Comparison of ENCODE assay signal across 9 mouse cellular contexts in the genomic region with DNA sequence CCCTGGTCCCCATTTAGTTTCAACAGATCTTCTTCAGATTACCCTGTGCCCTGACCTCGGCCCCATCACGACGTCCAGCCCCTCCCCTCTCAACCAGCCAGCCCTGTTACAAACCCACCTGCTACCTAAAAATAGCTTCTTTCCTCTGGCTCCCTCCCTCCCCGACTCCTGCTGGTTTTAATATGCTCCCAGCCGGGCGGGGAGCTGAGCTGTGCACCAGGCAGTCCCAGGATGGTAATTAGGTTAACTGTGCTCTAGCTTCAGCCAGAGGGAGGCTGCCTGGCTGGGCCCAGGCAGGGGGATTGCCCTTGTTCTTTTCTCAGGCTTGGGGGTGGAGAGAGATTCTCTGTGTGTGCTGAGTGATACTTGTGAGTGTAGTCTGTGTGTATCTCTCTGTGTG. TPM values are rescaled to one million over a fixed set of nuclear protein-coding genes. Genes with fewer than 3 reads are reported as not detected.
DNase-seq lines count a peak whose midpoint lies in the region; ATAC-seq and TF ChIP-seq lines count a peak whose summit lies in the region.
"Had no signal": no experiment of that assay in that cellular context is flagged by ENCODE, and none has a peak within 500 bp of the region (broad histone marks: within the 10 kb centered on the region; RNA-seq: fewer than 3 reads in every experiment).

No protein-coding gene starts in this region.

- peaks cover 7% of the 10 kb centered on the region for H3K4me1 ChIP-seq in hindbrain, embryonic 14.5 days (replicated peaks; ENCODE audit: control insufficient read depth, insufficient read depth, low read length)
- peaks cover 8% of the 10 kb centered on the region; the same call in 1 of the 2 replicates for H3K4me1 ChIP-seq in neural tube, embryonic 11.5 days (ENCODE audit: control insufficient read depth, insufficient read depth, low read length)

- no peak for TF ChIP-seq CTCF in gastrocnemius, adult 2 months (IDR thresholded peaks at IDR 0.05)

- H3K36me3 ChIP-seq in hindbrain, embryonic 14.5 days (replicated peaks; ENCODE audit: control insufficient read depth, insufficient read depth) = no peaks in the 10 kb centered on the region
- H3K36me3 ChIP-seq in neural tube, embryonic 11.5 days (ENCODE audit: control insufficient read depth, insufficient read depth, low read length) = no peaks in the 10 kb centered on the region

- H3K9me3 ChIP-seq in hindbrain, embryonic 14.5 days (ENCODE audit: control insufficient read depth, low read length) = no peaks in the 10 kb centered on the region
- no peaks in the 10 kb centered on the region for H3K9me3 ChIP-seq in neural tube, embryonic 11.5 days (ENCODE audit: control insufficient read depth, low read length)

- no peaks in the 10 kb centered on the region for H3K27me3 ChIP-seq in hindbrain, embryonic 14.5 days (ENCODE audit: control insufficient read depth, insufficient read depth, low read length)
- no peaks in the 10 kb centered on the region for H3K27me3 ChIP-seq in neural tube, embryonic 11.5 days (ENCODE audit: control insufficient read depth, insufficient read depth, low read length)

- 2% methylated on average over 6 of the region's 6 CpGs for WGBS in hindbrain, embryonic 14.5 days
- WGBS in neural tube, embryonic 11.5 days = 1% methylated on average over 6 of the region's 6 CpGs

- H3K4me3 ChIP-seq in gastrocnemius, adult 2 months = no peak overlapping the region
- no peak overlapping the region for H3K4me3 ChIP-seq in hindbrain, embryonic 14.5 days (replicated peaks; ENCODE audit: low read length)
- H3K4me3 ChIP-seq in neural tube, embryonic 11.5 days (ENCODE audit: low read depth, low read length) = no peak overlapping the region
- H3K4me3 ChIP-seq: megakaryocyte, embryonic 14.5 days had no signal

- intact Hi-C loops in gastrocnemius, adult 2 months (cut with DNase I) = no loop called here
- intact Hi-C loops in gastrocnemius, postnatal 36 days (cut with DNase I) = no loop called here

- DNase-seq in gastrocnemius, adult 2 months = peak; percentile 64
- no peak for DNase-seq in gastrocnemius, postnatal 36 days
- peak; percentile 52 for DNase-seq in embryo, embryonic 10.5 days (ENCODE audit: low spot score)
- no peak for DNase-seq in hindbrain, embryonic 14.5 days (ENCODE audit: low spot score)
- peak; percentile 56 for DNase-seq in neural tube, embryonic 11.5 days (ENCODE audit: low spot score)
- DNase-seq in layer of hippocampus, postnatal 14 days (ENCODE audit: low spot score in 2 of 2) = no peak
- no peak for DNase-seq in c-Kit-positive CD71-positive TER-119-positive erythroid progenitor cells, embryonic 14.5 days (ENCODE audit: low spot score)
- DNase-seq in right cerebral cortex, postnatal 10 days (ENCODE audit: low spot score in 2 of 2) = no peak

- ATAC-seq in hindbrain, embryonic 14.5 days (ENCODE audit: low FRiP score) = peak; percentile 55; the same call in 1 of the 2 replicates
- peak; percentile 38; the same call in 1 of the 2 replicates for ATAC-seq in neural tube, embryonic 11.5 days (ENCODE audit: insufficient read depth, low FRiP score, low TSS enrichment)

- H3K9ac ChIP-seq in hindbrain, embryonic 14.5 days = no peak overlapping the region
- H3K9ac ChIP-seq in neural tube, embryonic 11.5 days (ENCODE audit: low read length) = no peak overlapping the region

- peak overlapping the region; percentile 65 for H3K27ac ChIP-seq in gastrocnemius, adult 2 months
- H3K27ac ChIP-seq in hindbrain, embryonic 14.5 days = peak overlapping the region; percentile 73
- 0 out of 2 replicates have a peak overlapping the region, but pooled peaks have one; percentile 35 for H3K27ac ChIP-seq in neural tube, embryonic 11.5 days (ENCODE audit: low read depth, low read length)

- H3K4me2 ChIP-seq in hindbrain, embryonic 14.5 days (replicated peaks) = no peak overlapping the region
- H3K4me2 ChIP-seq in neural tube, embryonic 11.5 days (ENCODE audit: low read depth) = no peak overlapping the region

RNA-seq across cellular contexts. Expression of gene Srrm3, which starts 5.8 kb away (rescaled TPM):
- total RNA-seq in gastrocnemius, adult 2 months (2021) = not detected
- total RNA-seq in gastrocnemius, postnatal 36 days (2021) = not detected
- 49.3 and 51.3 TPM in 2 replicates for polyA plus RNA-seq in hindbrain, embryonic 14.5 days (2014; fragmentation: Nextera tagmentation; extraction: Ambion mirVana)
- polyA plus RNA-seq in neural tube, embryonic 11.5 days (2014; fragmentation: Nextera tagmentation; extraction: Ambion mirVana) = 22.9 and 25.5 TPM in 2 replicates
- total RNA-seq in layer of hippocampus, postnatal 14 days (2021) = 10 to 100 TPM; 63.2 to 68.4 TPM

RNA-seq across cellular contexts. Expression of gene Mdh2, which starts 22.6 kb away (rescaled TPM):
- 1,000 to 10,000 TPM in 1 of 2 experiments, 100 to 1,000 TPM in 1; 910 to 1,211 TPM for total RNA-seq in gastrocnemius, adult 2 months (2021)
- total RNA-seq in gastrocnemius, postnatal 36 days (2021) = 1,000 to 10,000 TPM; 1,079 to 1,088 TPM
- polyA plus RNA-seq in hindbrain, embryonic 14.5 days (2014; fragmentation: Nextera tagmentation; extraction: Ambion mirVana) = 599 and 617 TPM in 2 replicates
- 602 and 630 TPM in 2 replicates for polyA plus RNA-seq in neural tube, embryonic 11.5 days (2014; fragmentation: Nextera tagmentation; extraction: Ambion mirVana)
- 100 to 1,000 TPM; 463 to 479 TPM for total RNA-seq in layer of hippocampus, postnatal 14 days (2021)

RNA-seq across cellular contexts. Expression of gene Styxl1, which starts 22.7 kb away (rescaled TPM):
- not detected for total RNA-seq in gastrocnemius, adult 2 months (2021)
- total RNA-seq in gastrocnemius, postnatal 36 days (2021) = not detected
- polyA plus RNA-seq in hindbrain, embryonic 14.5 days (2014; fragmentation: Nextera tagmentation; extraction: Ambion mirVana) = 0.25 and 0.30 TPM in 2 replicates
- 0.24 TPM in 1 of 2 replicates, not detected in the other for polyA plus RNA-seq in neural tube, embryonic 11.5 days (2014; fragmentation: Nextera tagmentation; extraction: Ambion mirVana)
- total RNA-seq in layer of hippocampus, postnatal 14 days (2021) = under 1 TPM in 1 of 2 experiments, not detected in 1; 0.44 TPM

RNA-seq across cellular contexts. Expression of gene Tmem120a, which starts 56.7 kb away (rescaled TPM):
- total RNA-seq in gastrocnemius, adult 2 months (2021) = 1 to 10 TPM; 7.6 to 8.3 TPM
- 1 to 10 TPM; 4.3 to 7.8 TPM for total RNA-seq in gastrocnemius, postnatal 36 days (2021)
- polyA plus RNA-seq in hindbrain, embryonic 14.5 days (2014; fragmentation: Nextera tagmentation; extraction: Ambion mirVana) = 89.0 and 90.2 TPM in 2 replicates
- 59.4 and 63.0 TPM in 2 replicates for polyA plus RNA-seq in neural tube, embryonic 11.5 days (2014; fragmentation: Nextera tagmentation; extraction: Ambion mirVana)
- total RNA-seq in layer of hippocampus, postnatal 14 days (2021) = 10 to 100 TPM; 13.7 to 15.6 TPM

Comparison
In these comparisons a context has a peak if more than half of its experiments do, and no peak if none do; other contexts are left out.
1. DNase-seq: peak in gastrocnemius, adult 2 months (single experiment), embryo, embryonic 10.5 days (single experiment) and neural tube, embryonic 11.5 days (single experiment); none in gastrocnemius, postnatal 36 days (0 of 2), hindbrain, embryonic 14.5 days (single experiment), layer of hippocampus, postnatal 14 days (0 of 2), c-Kit-positive CD71-positive TER-119-positive erythroid progenitor cells, embryonic 14.5 days (single experiment) and right cerebral cortex, postnatal 10 days (0 of 2).
2. RNA of gene Srrm3, which starts 5.8 kb away (total RNA-seq): 63.2 to 68.4 TPM in layer of hippocampus, postnatal 14 days; not detected in gastrocnemius, adult 2 months and not detected in gastrocnemius, postnatal 36 days; every median in the first group is over 10 times any median in the second.
3. Peak in every context shown above with its lines, with median percentiles within 50 percentile points of each other: H3K27ac ChIP-seq.